Mouse (Mus musculus): Measurements from ENCODE around the gene Ifit1. TPM values are rescaled to one million over a fixed set of nuclear protein-coding genes. Genes with fewer than 3 reads are reported as not detected.
"Not testable (repeated sequence)": the region's sequence is repeated elsewhere in the genome, so short reads cannot be mapped to it uniquely, and the experiment has no call there.

The Ifit1 gene
- polyA plus RNA-seq, 1 experiment: 5.0 TPM

- Histone ChIP-seq H3K4me3 (replicated peaks; ENCODE audit: extremely low read depth, low read depth, low read length) (no peak overlapping the region), H3K4me1 (ENCODE audit: control insufficient read depth, insufficient read depth, low read length) (no peaks in the 10 kb centered on the region)
- TF ChIP-seq POLR2A (IDR thresholded peaks at IDR 0.05; ENCODE audit: borderline replicate concordance, extremely low read depth, low read depth, low read length): no peak
- TF ChIP-seq CTCF (IDR thresholded peaks at IDR 0.05; ENCODE audit: insufficient read depth, low read length): no peak
- WGBS: 86% methylated on average over 5 of the region's 5 CpGs
- DNase-seq: no peak
Observed at GRCm38 (mm10) chr19:34620871-34621270, 19.8 kb upstream of the Ifit1 start.

GRCm38 (mm10) chr19:34623781-34624180 is 16.9 kb upstream of the Ifit1 start:
- no peak for DNase-seq
- no peak overlapping the region for H3K4me3 ChIP-seq (replicated peaks; ENCODE audit: extremely low read depth, low read depth, low read length)
- no peaks in the 10 kb centered on the region for H3K4me1 ChIP-seq (ENCODE audit: control insufficient read depth, insufficient read depth, low read length)
- WGBS: 94% methylated on average over 6 of the region's 6 CpGs
- TF ChIP-seq CTCF (IDR thresholded peaks at IDR 0.05; ENCODE audit: insufficient read depth, low read length) (no peak), POLR2A (IDR thresholded peaks at IDR 0.05; ENCODE audit: borderline replicate concordance, extremely low read depth, low read depth, low read length) (no peak)

- TF ChIP-seq POLR2A (IDR thresholded peaks at IDR 0.05; ENCODE audit: borderline replicate concordance, extremely low read depth, low read depth, low read length): no peak
- TF ChIP-seq CTCF (IDR thresholded peaks at IDR 0.05; ENCODE audit: insufficient read depth, low read length): no peak
- no peak overlapping the region for H3K4me3 ChIP-seq (replicated peaks; ENCODE audit: extremely low read depth, low read depth, low read length)
- DNase-seq: no peak
- no peaks in the 10 kb centered on the region for H3K4me1 ChIP-seq (ENCODE audit: control insufficient read depth, insufficient read depth, low read length)
- 71% methylated on average over 4 of the region's 4 CpGs for WGBS
Observed at GRCm38 (mm10) chr19:34624663-34625062, 16.0 kb upstream of the Ifit1 start.

GRCm38 (mm10) chr19:34627496-34627895 is 13.2 kb upstream of the Ifit1 start:
- no peak overlapping the region for H3K4me3 ChIP-seq (replicated peaks; ENCODE audit: extremely low read depth, low read depth, low read length)
- no peaks in the 10 kb centered on the region for H3K4me1 ChIP-seq (ENCODE audit: control insufficient read depth, insufficient read depth, low read length)
- TF ChIP-seq POLR2A (IDR thresholded peaks at IDR 0.05; ENCODE audit: borderline replicate concordance, extremely low read depth, low read depth, low read length) (no peak), CTCF (IDR thresholded peaks at IDR 0.05; ENCODE audit: insufficient read depth, low read length) (no peak)
- no peak for DNase-seq
- WGBS: 78% methylated on average over 2 of the region's 2 CpGs

GRCm38 (mm10) chr19:34631487-34631886 is 9.2 kb upstream of the Ifit1 start:
- TF ChIP-seq POLR2A (IDR thresholded peaks at IDR 0.05; ENCODE audit: borderline replicate concordance, extremely low read depth, low read depth, low read length) (no peak), CTCF (IDR thresholded peaks at IDR 0.05; ENCODE audit: insufficient read depth, low read length) (no peak)
- H3K4me3 ChIP-seq (replicated peaks; ENCODE audit: extremely low read depth, low read depth, low read length): no peak overlapping the region
- H3K4me1 ChIP-seq (ENCODE audit: control insufficient read depth, insufficient read depth, low read length): no peaks in the 10 kb centered on the region
- peak; percentile 25 for DNase-seq

GRCm38 (mm10) chr19:34633484-34633883 is 7.2 kb upstream of the Ifit1 start:
- no peak for TF ChIP-seq CTCF (IDR thresholded peaks at IDR 0.05; ENCODE audit: insufficient read depth, low read length)
- TF ChIP-seq POLR2A (IDR thresholded peaks at IDR 0.05; ENCODE audit: borderline replicate concordance, extremely low read depth, low read depth, low read length): no peak
- no peaks in the 10 kb centered on the region for H3K4me1 ChIP-seq (ENCODE audit: control insufficient read depth, insufficient read depth, low read length)
- 23% methylated on average over 2 of the region's 2 CpGs for WGBS
- DNase-seq: no peak
- H3K4me3 ChIP-seq (replicated peaks; ENCODE audit: extremely low read depth, low read depth, low read length): no peak overlapping the region

GRCm38 (mm10) chr19:34636933-34637557 is 3.6 kb upstream of the Ifit1 start:
- DNase-seq: peak; percentile 65
- whole genome bisulfite sequencing: 9% methylated on average over 3 of the region's 3 CpGs
- Histone ChIP-seq H3K4me1 (ENCODE audit: control insufficient read depth, insufficient read depth, low read length) (peaks cover 15% of the 10 kb centered on the region), H3K4me3 (replicated peaks; ENCODE audit: extremely low read depth, low read depth, low read length) (no peak overlapping the region)
- TF ChIP-seq CTCF (IDR thresholded peaks at IDR 0.05; ENCODE audit: insufficient read depth, low read length) (peak; percentile 76), POLR2A (IDR thresholded peaks at IDR 0.05; ENCODE audit: borderline replicate concordance, extremely low read depth, low read depth, low read length) (no peak)

- Histone ChIP-seq H3K4me1 (ENCODE audit: control insufficient read depth, insufficient read depth, low read length) (peaks cover 17% of the 10 kb centered on the region), H3K4me3 (replicated peaks; ENCODE audit: extremely low read depth, low read depth, low read length) (no peak overlapping the region)
- WGBS: 70% methylated on average over 5 of the region's 5 CpGs
- no peak for DNase-seq
- TF ChIP-seq POLR2A (IDR thresholded peaks at IDR 0.05; ENCODE audit: borderline replicate concordance, extremely low read depth, low read depth, low read length): no peak
- no peak for TF ChIP-seq CTCF (IDR thresholded peaks at IDR 0.05; ENCODE audit: insufficient read depth, low read length)
Observed at GRCm38 (mm10) chr19:34642616-34643015, 1.9 kb downstream of the Ifit1 start.

GRCm38 (mm10) chr19:34647630-34648029 is 7.0 kb downstream of the Ifit1 start:
- H3K4me3 ChIP-seq (replicated peaks; ENCODE audit: extremely low read depth, low read depth, low read length); H3K4me1 ChIP-seq (ENCODE audit: control insufficient read depth, insufficient read depth, low read length): not testable (repeated sequence)
- peak; percentile 41 for DNase-seq
- WGBS: 75% methylated on average over 8 of the region's 8 CpGs

GRCm38 (mm10) chr19:34650276-34650675 is 9.6 kb downstream of the Ifit1 start:
- TF ChIP-seq CTCF (IDR thresholded peaks at IDR 0.05; ENCODE audit: insufficient read depth, low read length) (no peak), POLR2A (IDR thresholded peaks at IDR 0.05; ENCODE audit: borderline replicate concordance, extremely low read depth, low read depth, low read length) (no peak)
- Histone ChIP-seq H3K4me3 (replicated peaks; ENCODE audit: extremely low read depth, low read depth, low read length) (no peak overlapping the region), H3K4me1 (ENCODE audit: control insufficient read depth, insufficient read depth, low read length) (peaks cover 3% of the 10 kb centered on the region; the same call in 1 of the 2 replicates)
- 62% methylated on average over 3 of the region's 3 CpGs for WGBS
- DNase-seq: no peak
